Mouse (Mus musculus): ENCODE measurements at regions not wholly inside any gene's neighbourhood (a gene's known extent, or its start where the extent isn't known, plus 50 kb on each side); places are given as distances from the start of the nearest gene placed in this dataset.

GRCm38 (mm10) chr1:105908029-105908876 lies 82.0 kb upstream of the Zcchc2 start:
- Histone ChIP-seq H3K36me3 (ENCODE audit: control insufficient read depth, insufficient read depth, low read length) (no peaks in the 10 kb centered on the region), H3K27me3 (ENCODE audit: control insufficient read depth, insufficient read depth, low read length) (no peaks in the 10 kb centered on the region), H3K4me1 (ENCODE audit: control insufficient read depth, insufficient read depth, low read length) (peaks cover 3% of the 10 kb centered on the region; the same call in 1 of the 2 replicates), H3K4me3 (ENCODE audit: control insufficient read depth, low read depth, low read length) (no peak overlapping the region), H3K27ac (ENCODE audit: control insufficient read depth, insufficient read depth, low read depth, low read length) (no peak overlapping the region)
- TF ChIP-seq CTCF (IDR thresholded peaks at IDR 0.05; ENCODE audit: control insufficient read depth, insufficient read depth, insufficient replicate concordance, low read depth, low read length) (no peak), POLR2A (IDR thresholded peaks at IDR 0.05; ENCODE audit: control insufficient read depth, low read depth, low read length) (no peak)

DNA sequence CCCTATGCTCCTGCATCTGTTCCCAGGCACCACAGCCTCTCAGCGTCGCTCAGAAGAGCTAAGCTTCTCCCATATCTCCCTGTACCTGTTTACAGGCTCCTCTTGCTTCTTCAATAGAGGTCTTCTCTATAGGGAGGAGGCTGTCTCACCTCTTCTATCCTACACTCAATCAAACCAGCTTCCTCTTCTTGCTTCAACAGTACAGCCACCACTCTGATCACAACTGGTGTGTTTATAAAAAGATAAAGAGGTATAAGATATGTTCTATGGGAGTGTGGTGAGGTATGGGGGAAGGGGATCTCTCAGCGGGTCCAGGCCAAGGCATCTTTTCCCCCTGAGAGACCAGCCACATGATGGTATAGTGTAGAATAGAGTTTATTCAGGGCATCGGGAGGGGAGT lies 81.1 kb upstream of the Zcchc2 start:
- Histone ChIP-seq H3K36me3 (ENCODE audit: control insufficient read depth, insufficient read depth, low read length) (no peaks in the 10 kb centered on the region), H3K4me1 (ENCODE audit: control insufficient read depth, insufficient read depth, low read length) (peaks cover 3% of the 10 kb centered on the region; the same call in 1 of the 2 replicates), H3K4me3 (ENCODE audit: control insufficient read depth, low read depth, low read length) (no peak overlapping the region), H3K27ac (ENCODE audit: control insufficient read depth, insufficient read depth, low read depth, low read length) (no peak overlapping the region), H3K27me3 (ENCODE audit: control insufficient read depth, insufficient read depth, low read length) (no peaks in the 10 kb centered on the region)
- no peak for TF ChIP-seq CTCF (IDR thresholded peaks at IDR 0.05; ENCODE audit: control insufficient read depth, insufficient read depth, insufficient replicate concordance, low read depth, low read length)
- TF ChIP-seq POLR2A (IDR thresholded peaks at IDR 0.05; ENCODE audit: control insufficient read depth, low read depth, low read length), result no peak

GRCm38 (mm10) chr1:105911714-105912113 lies 78.5 kb upstream of the Zcchc2 start:
- H3K36me3 ChIP-seq (ENCODE audit: control insufficient read depth, insufficient read depth, low read length), result no peaks in the 10 kb centered on the region
- TF ChIP-seq POLR2A (IDR thresholded peaks at IDR 0.05; ENCODE audit: control insufficient read depth, low read depth, low read length) (no peak), CTCF (IDR thresholded peaks at IDR 0.05; ENCODE audit: control insufficient read depth, insufficient read depth, insufficient replicate concordance, low read depth, low read length) (no peak)
- no peaks in the 10 kb centered on the region for H3K4me1 ChIP-seq (ENCODE audit: control insufficient read depth, insufficient read depth, low read length)
- no peak overlapping the region for H3K27ac ChIP-seq (ENCODE audit: control insufficient read depth, insufficient read depth, low read depth, low read length)
- H3K4me3 ChIP-seq (ENCODE audit: control insufficient read depth, low read depth, low read length), result no peak overlapping the region
- H3K27me3 ChIP-seq (ENCODE audit: control insufficient read depth, insufficient read depth, low read length), result no peaks in the 10 kb centered on the region

GRCm38 (mm10) chr1:105921842-105922241 lies 68.4 kb upstream of the Zcchc2 start:
- TF ChIP-seq CTCF (IDR thresholded peaks at IDR 0.05; ENCODE audit: control insufficient read depth, insufficient read depth, insufficient replicate concordance, low read depth, low read length), result no peak
- no peak for TF ChIP-seq POLR2A (IDR thresholded peaks at IDR 0.05; ENCODE audit: control insufficient read depth, low read depth, low read length)
- H3K36me3 ChIP-seq (ENCODE audit: control insufficient read depth, insufficient read depth, low read length), result no peaks in the 10 kb centered on the region
- H3K27ac ChIP-seq (ENCODE audit: control insufficient read depth, insufficient read depth, low read depth, low read length), result no peak overlapping the region
- H3K27me3 ChIP-seq (ENCODE audit: control insufficient read depth, insufficient read depth, low read length), result no peaks in the 10 kb centered on the region
- no peak overlapping the region for H3K4me3 ChIP-seq (ENCODE audit: control insufficient read depth, low read depth, low read length)
- H3K4me1 ChIP-seq (ENCODE audit: control insufficient read depth, insufficient read depth, low read length), result no peaks in the 10 kb centered on the region

- TF ChIP-seq POLR2A (IDR thresholded peaks at IDR 0.05; ENCODE audit: control insufficient read depth, low read depth, low read length) (no peak), CTCF (IDR thresholded peaks at IDR 0.05; ENCODE audit: control insufficient read depth, insufficient read depth, insufficient replicate concordance, low read depth, low read length) (no peak)
- H3K4me1 ChIP-seq (ENCODE audit: control insufficient read depth, insufficient read depth, low read length), result no peaks in the 10 kb centered on the region
These were observed 67.6 kb upstream of the Zcchc2 start for GRCm38 (mm10) chr1:105922586-105922985.

GRCm38 (mm10) chr1:105923001-105923400 lies 67.2 kb upstream of the Zcchc2 start:
- TF ChIP-seq POLR2A (IDR thresholded peaks at IDR 0.05; ENCODE audit: control insufficient read depth, low read depth, low read length) (no peak), CTCF (IDR thresholded peaks at IDR 0.05; ENCODE audit: control insufficient read depth, insufficient read depth, insufficient replicate concordance, low read depth, low read length) (no peak)
- no peaks in the 10 kb centered on the region for H3K36me3 ChIP-seq (ENCODE audit: control insufficient read depth, insufficient read depth, low read length)
- H3K4me1 ChIP-seq (ENCODE audit: control insufficient read depth, insufficient read depth, low read length), result no peaks in the 10 kb centered on the region
- no peak overlapping the region for H3K4me3 ChIP-seq (ENCODE audit: control insufficient read depth, low read depth, low read length)
- no peaks in the 10 kb centered on the region for H3K27me3 ChIP-seq (ENCODE audit: control insufficient read depth, insufficient read depth, low read length)
- H3K27ac ChIP-seq (ENCODE audit: control insufficient read depth, insufficient read depth, low read depth, low read length), result no peak overlapping the region

More at GRCm38 (mm10) chr1:105922586-105922985, 67.6 kb upstream of the Zcchc2 start:
- Histone ChIP-seq H3K36me3 (ENCODE audit: control insufficient read depth, insufficient read depth, low read length) (no peaks in the 10 kb centered on the region), H3K27me3 (ENCODE audit: control insufficient read depth, insufficient read depth, low read length) (no peaks in the 10 kb centered on the region), H3K4me3 (ENCODE audit: control insufficient read depth, low read depth, low read length) (no peak overlapping the region), H3K27ac (ENCODE audit: control insufficient read depth, insufficient read depth, low read depth, low read length) (no peak overlapping the region)

GRCm38 (mm10) chr1:105925617-105926370 lies 64.4 kb upstream of the Zcchc2 start:
- Histone ChIP-seq H3K27me3 (ENCODE audit: control insufficient read depth, insufficient read depth, low read length) (no peaks in the 10 kb centered on the region), H3K27ac (ENCODE audit: control insufficient read depth, insufficient read depth, low read depth, low read length) (peak overlapping the region; percentile 72; the same call in 1 of the 2 replicates), H3K36me3 (ENCODE audit: control insufficient read depth, insufficient read depth, low read length) (no peaks in the 10 kb centered on the region), H3K4me3 (ENCODE audit: control insufficient read depth, low read depth, low read length) (no peak overlapping the region), H3K4me1 (ENCODE audit: control insufficient read depth, insufficient read depth, low read length) (no peaks in the 10 kb centered on the region)
- no peak for TF ChIP-seq CTCF (IDR thresholded peaks at IDR 0.05; ENCODE audit: control insufficient read depth, insufficient read depth, insufficient replicate concordance, low read depth, low read length)
- no peak for TF ChIP-seq POLR2A (IDR thresholded peaks at IDR 0.05; ENCODE audit: control insufficient read depth, low read depth, low read length)
